Mouse (Mus musculus) CD4-positive helper T cell, adult 2 months (primary cell): ENCODE data around the gene Zfc3h1.

Source experiments
- DNase-seq: peaks from one replicate; pipeline ENCODE4 v3.0.0-alpha.2; 2012; ENCODE audit warnings: low read depth, missing footprints, low spot score

Zfc3h1 gene

GRCm38 (mm10) chr10:115384221-115385017, at the start of gene Zfc3h1, which contains the start of gene Thap2:
TSS of gene Zfc3h1 (plus strand) at chr10:115384959.
TSS of gene Thap2 (minus strand) at chr10:115384443.
- peak; percentile 98 for DNase-seq

GRCm38 (mm10) chr10:115336901-115337300, 47.9 kb upstream of the Zfc3h1 start:
- no peak for DNase-seq

DNA sequence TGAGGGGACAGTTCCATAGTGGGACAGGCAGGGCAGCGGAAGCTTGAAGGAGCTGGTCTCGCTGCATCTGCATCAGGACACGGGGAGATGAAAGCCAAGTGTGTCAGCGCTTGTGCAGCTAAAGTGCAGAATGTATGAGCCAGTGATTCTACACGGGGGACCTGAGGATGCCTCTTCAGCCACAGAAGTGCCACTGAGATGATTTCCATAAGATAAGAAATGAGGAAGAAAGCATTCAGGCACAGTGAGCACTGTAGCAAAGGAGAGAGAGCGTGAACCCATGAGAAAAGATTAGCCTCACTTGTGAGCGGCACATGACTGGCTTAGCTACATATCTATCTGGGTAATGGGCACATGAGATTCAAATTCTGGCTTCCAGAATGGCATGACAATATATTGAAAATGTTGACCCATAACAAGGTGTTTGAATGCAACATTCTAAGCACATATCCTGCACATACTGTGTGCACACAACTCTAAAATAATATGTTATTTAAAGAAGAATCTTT, 44.9 kb upstream of the Zfc3h1 start:
- DNase-seq = no peak

DNA sequence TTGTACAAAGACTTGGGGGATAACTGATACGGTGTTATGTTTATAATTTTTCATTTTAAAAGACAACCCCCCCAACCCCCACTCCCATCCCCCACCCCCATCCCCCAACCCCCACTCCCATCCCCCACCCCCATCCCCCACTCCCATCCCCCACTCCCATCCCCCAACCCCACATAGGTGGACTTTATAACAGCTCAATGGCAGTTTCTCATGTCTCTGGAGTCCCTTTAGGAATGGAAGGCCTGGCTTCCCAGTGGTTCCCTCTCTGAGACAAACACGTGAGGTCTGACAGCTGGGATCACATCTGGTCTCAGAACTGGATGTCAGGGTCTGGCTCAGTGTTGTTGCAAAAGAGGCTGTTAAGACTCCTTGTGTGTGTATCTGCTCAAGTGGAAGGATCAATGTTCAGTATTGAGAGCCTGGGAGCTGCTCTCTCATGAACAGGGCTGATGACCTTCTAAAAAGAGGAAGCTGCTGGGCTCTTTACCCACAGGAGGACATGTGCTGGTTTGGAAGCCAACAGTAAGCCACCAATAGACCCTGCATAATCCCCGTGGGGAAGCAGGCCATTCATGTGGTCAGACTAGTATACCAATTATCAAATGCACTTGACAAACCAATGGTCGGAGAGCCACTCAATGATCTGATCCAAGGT, 41.9 kb upstream of the Zfc3h1 start:
- no peak for DNase-seq

GRCm38 (mm10) chr10:115346444-115346843, 38.3 kb upstream of the Zfc3h1 start:
- DNase-seq = no peak

DNA sequence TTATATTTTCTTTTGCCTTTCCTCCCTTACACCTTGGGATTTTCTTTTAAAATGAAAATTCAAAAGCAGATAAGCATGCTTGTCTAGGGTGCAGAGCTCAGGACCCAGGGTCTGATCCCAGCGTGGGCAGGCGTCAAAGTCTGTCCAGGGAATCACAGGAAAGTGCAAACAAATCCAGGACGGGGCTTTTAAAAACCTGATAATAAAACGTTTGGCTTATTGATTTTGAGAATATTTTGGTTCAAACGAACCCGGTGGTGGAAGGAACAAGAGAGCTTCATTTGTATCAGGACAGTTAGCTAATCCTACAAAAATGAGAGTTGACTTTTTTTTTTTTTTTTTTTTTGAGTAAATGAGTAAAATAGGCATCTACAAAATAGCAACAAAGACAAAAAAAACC, 36.6 kb upstream of the Zfc3h1 start:
- DNase-seq = no peak

- DNase-seq = no peak
These were observed 35.7 kb upstream of the Zfc3h1 start for GRCm38 (mm10) chr10:115349029-115349428.

DNA sequence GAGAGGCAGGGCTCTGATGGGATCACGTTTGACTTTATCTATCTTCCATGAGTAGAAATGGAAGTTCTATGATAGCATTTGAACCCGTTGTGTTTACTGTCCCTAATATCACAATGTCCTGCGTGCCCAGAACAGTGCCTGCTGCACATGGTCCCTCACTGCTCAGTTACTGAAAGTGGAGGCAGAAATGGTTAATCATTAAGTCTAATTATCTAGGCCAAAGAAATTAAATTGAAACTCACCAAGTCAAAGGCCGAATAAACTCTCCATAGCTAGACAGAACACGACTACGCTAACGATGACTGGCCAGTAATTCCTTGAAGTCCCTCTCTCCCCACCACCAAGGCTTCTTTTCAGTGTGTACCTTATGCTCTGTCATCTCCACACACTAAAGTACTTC, 35.2 kb upstream of the Zfc3h1 start:
- DNase-seq = no peak

- no peak for DNase-seq
These were observed 33.9 kb upstream of the Zfc3h1 start for GRCm38 (mm10) chr10:115350810-115351397.

GRCm38 (mm10) chr10:115354553-115354952, 30.2 kb upstream of the Zfc3h1 start:
- DNase-seq = no peak

- no peak for DNase-seq
These were observed 29.7 kb upstream of the Zfc3h1 start for GRCm38 (mm10) chr10:115355016-115355415.

GRCm38 (mm10) chr10:115356106-115356505, 28.7 kb upstream of the Zfc3h1 start:
- no peak for DNase-seq

GRCm38 (mm10) chr10:115358216-115358919, 26.4 kb upstream of the Zfc3h1 start:
- DNase-seq = no peak

GRCm38 (mm10) chr10:115359066-115359465, 25.7 kb upstream of the Zfc3h1 start:
- no peak for DNase-seq

DNA sequence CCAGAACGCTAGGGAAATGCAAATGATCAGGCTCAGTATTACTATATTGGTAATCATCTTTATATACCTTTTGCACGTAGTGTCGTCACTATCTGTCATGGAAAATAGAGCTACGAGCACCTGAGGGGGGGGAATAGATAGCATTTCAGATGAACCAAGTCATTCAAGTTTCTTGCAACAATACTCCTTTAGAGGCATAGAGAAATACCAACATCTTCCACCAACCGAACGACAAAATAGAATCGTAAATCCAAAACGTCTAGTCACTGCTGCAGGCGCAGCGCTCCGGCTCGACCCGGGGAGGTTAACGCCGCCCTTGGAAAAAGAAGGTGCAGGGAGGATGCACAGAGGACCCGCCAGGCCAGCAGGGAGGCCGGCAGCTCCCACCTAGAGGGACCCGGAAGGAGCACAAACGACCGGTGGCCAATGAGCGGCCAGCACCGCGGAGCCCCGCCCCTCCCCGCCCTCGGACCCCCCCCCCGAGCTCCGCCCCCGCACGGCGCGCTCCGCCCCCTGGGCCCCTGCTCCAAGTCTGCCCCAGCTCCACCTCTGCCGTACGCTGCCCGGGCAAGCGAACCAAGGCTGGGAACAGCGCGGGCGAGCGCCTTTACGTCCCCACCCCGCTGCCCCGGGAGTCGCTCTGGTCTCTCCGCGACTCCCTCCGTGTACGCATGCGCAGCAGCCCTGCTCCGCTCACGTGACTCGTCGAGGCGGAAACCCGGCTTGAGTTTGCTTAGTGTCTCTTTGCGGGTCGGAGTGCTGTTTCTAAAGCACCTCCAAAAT, 22.7 kb upstream of the Zfc3h1 start, which contains the start of gene Tmem19:
TSS of gene Tmem19 (minus strand) at position 662 of the 783 bp plus-strand sequence.
- peak; percentile 97 for DNase-seq

DNA sequence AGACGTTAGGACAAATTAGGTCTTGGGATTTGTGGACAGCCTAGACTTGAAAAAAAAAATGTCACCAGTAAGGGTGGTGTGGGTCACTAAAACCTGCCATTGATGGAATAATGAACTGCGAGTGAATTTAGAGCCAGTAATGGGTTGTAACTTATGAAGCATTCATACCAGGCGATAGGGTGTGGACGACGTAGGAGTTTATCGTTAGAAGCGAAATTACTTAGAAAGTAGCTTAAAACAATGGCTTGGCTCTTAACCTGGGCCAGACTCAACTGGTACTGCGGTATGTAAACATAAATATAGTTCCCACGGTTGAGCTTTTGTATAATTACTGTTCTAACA, 22.2 kb upstream of the Zfc3h1 start:
- DNase-seq = no peak

DNA sequence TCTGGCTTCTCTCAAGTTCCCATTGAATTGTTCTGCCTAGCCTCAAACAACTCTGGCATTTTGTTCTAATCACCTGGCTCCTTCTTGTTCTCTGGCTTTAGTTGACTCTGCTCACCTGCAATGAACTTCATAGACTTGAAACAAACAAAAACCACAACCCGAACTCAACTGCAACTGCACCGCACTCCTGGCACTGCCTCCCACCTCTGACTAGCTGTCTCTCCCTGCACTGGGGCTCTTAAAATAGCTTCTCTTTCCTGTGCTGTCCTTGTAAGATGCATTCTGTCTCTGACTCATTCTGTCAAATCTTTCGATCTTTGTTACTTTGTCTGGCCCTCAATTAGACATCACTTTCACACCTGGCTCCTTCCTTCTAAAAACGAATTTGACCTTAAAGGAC, 21.6 kb upstream of the Zfc3h1 start:
- peak; percentile 64 for DNase-seq

DNA sequence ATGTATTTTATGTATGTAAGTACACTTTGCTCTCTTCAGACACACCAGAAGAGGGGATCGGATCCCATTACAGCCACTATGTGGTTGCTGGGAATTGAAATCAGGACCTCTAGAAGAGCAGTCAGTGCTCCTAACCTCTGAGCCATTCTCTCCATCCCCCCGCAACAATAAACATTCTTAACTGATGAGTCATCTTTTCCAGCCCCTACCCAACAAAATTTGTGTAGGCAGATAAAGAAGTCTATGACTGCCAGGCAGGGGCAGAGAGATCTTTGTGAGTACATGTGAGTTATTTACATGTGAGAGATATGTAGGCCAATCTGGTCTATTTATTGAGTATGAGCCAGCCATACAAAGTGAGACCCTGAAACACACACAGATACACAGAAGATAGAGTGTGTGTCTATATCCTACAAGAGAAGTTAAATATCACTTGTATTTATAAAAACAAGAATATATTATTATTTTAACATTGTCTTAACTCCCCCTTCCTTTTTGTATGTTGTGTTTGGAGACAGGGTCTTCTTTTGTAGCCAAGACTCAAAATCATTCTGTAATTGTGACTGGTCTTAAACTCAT, 3.2 kb upstream of the Zfc3h1 start:
- DNase-seq = peak; percentile 45

- no peak for DNase-seq
These were observed 1.7 kb upstream of the Zfc3h1 start for GRCm38 (mm10) chr10:115382846-115383643.
